Mouse (Mus musculus): ENCODE measurements at regions not wholly inside any gene's neighbourhood (a gene's known extent, or its start where the extent isn't known, plus 50 kb on each side); places are given as distances from the start of the nearest gene placed in this dataset.

DNA sequence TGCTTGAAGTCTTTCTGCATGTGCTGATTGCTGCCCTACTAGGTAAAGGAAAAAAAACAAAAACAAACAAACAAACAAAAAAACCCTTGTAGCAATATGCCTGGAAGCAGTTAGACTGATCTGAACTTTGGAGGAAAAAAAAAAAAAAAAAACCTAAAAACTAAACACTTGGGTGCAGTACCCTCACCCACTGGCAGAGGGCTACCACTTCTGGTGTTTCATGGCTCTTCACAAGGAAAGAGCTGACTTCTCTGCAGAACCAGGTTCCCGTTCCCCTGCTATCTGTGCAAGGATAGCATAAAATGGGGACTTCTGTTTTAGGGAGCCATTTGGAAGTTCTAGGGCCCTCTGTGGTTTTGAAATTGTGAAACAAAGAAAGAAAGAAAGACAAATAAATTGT, 52.2 kb upstream of the Otud4 start:
- ATAC-seq (replicated peaks; ENCODE audit: poor library complexity) = peak; percentile 87

DNA sequence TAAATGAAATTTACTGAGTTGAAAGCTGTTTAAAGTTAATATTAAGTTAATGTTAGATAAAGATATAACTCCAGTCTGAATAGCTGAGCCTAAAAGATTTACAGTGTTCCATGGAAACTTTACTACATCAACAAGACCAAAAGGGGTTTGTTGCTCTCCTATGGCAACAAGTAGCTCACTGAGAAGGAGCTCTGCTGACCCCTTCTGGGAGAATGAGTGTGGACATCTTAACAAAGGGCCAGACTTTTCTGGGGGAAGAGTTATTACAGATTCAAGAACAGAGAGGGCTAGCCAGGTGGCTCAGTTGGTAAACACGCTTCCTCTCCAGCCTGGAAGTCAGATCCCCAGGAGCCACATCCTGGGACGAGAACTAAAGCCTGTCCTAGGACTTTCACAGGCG, 54.5 kb upstream of the Otud4 start:
- peak; percentile 72 for ATAC-seq (replicated peaks; ENCODE audit: poor library complexity)

DNA sequence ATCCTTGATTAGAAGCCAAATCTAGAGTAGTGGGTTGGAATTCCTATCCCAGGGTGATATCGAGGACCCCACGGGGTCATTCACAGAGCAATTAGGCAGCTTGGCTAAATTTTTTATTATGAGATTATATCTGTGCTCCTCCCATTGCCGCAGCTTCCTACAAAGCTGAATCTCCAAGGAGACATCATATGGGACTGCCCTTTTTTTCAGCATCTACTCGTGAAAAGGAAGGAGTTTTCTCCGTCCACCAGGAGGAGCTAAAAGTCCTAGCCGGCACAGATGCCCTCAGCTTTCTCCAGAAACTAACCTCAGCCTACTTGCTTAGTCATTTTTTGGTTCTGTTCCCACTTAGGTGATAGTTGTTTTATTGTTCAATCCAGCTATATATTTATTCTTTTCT, 56.1 kb upstream of the Otud4 start:
- peak; percentile 63 for ATAC-seq (replicated peaks; ENCODE audit: poor library complexity)

DNA sequence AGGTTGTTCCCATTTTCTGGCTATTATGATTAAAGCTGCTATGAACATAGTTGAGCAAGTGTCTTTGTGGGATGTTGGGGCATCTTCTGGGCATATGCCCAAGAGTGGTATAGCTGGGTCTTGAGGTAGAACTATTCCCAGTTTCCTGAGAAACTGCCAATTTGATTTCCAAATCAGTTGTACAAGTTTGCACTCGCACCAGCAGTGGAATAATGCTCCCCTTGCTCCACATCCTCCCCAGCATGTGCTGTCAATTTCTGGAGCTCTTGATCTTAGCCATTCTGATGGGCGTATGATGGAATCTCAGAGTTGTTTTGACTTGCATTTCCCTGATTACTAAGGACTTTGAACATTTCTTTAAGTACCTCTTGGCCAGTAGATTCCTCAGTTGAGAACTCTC, 57.2 kb upstream of the Otud4 start:
- ATAC-seq (replicated peaks; ENCODE audit: poor library complexity) = no peak

DNA sequence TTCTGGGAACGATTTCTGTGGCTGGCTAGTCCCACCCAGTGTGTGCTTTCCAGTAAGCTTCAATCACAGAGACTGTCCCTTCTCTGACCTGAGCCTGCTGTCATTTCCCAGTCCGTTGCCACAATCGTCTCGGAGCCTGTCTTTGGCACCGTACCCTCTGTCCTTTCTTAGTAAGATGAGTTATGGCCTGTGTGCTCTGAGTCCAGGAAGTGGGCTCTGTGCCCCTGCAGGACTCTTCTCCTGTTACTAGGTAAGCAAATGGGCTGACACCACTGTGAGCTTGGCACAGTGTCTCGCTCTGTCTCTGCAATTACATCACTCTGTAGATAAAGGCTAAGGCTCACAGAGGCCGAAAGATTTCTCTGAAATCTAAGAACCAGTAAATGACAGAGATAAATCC, 63.3 kb upstream of the Otud4 start:
- no peak for ATAC-seq (replicated peaks; ENCODE audit: poor library complexity)

DNA sequence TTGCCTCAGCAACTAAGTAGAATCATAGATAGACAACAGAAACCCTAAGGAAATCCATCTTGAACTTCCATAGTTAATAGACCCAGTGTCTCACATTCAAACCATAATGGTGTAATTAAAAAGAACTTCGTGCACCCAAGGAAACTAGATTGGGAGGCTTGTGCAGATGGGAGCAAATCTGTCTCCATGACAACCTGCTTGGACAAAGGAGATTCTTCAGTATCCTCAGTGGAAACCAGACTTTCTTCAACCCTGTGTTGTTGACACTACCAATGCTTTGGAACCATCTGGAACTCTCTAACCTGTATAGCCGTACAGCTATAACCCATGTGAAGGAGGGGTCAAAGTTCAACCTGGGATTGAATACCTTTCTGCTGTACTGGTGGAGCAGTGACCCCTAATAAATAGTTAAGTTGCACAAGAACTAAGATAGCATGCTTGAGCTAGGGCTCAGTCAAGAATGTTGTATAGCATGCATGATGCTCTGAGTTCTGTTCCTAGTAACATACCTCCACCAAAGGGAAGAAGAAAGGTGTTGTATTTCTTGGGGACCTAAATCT, 64.2 kb upstream of the Otud4 start:
- ATAC-seq (replicated peaks; ENCODE audit: poor library complexity) = no peak

DNA sequence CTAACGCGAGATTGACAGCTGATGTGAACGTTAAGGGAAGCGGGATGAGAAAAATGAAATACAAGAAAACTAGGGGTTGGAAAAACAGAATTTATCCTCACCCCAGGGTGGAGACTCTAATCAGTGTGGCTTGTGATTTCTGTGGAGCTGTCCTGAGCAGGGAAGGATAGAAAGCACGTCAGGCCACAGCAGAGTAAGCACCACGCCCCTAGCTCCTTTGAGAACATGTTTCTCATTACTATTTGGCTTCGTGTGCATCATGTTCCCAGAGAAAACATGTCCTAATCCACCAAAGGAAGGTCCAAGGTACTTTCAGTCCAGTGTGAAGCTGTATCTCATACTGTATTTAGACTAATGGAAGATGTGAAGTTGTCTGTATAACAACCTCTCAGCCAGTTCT, 65.9 kb upstream of the Otud4 start:
- no peak for ATAC-seq (replicated peaks; ENCODE audit: poor library complexity)

DNA sequence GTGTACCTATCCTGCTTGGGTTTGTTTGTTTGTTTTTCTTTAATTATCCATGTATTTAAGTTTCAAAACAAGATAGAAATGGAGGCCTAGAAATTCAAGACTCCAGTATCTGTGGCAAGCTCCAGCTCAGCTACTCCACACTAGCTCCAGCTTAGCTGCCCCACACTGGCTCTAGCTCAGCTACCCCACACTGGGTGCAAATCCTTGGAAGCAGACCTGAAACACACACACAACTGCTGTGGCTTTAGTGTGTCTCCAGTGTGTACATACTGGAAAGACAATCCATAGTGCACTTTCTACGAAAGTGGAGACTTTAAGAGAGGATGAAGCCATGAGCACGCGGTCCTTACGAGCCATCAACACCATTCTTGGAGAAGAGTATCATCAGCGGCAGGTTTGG, 66.9 kb upstream of the Otud4 start:
- ATAC-seq (replicated peaks; ENCODE audit: poor library complexity) = no peak

DNA sequence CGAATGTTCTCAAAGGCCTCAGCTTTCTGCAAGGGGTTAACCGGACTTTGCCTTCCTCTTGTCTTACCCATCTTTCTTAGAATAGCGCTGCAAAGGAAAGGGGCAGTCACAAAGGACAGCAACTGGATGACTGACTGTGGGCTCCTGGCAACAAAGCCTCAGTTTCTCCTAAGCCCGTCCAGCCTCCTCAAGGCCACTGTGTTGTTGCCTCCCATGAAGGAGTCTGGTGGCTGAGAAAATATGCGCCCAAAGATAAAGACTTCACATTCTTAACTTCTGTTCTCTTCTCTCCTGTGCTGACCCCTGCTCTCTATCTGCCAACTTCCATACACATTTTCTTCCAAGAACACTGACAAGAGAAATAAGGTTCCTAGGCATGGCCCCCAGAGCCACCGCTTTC, 76.3 kb upstream of the Otud4 start:
- no peak for ATAC-seq (replicated peaks; ENCODE audit: poor library complexity)

DNA sequence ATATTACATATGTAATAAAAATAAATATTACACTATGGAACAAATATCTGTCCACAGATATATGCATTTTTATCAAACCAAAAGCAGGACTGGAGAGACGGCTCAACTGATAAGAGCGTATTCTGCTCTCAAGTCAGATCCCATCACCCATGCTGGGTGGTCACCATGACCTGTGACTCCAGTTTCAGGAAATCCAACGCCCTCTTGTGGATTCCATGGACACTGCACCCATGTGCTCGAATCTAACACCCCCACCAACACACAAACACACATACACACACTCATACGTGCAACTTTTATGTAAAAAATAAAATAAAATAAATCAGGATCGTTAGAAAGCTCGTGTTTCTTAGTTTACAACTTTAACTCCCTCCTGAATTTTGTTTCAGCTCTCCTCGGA, 76.7 kb upstream of the Otud4 start:
- peak; percentile 37; the same call in 1 of the 2 replicates for ATAC-seq (replicated peaks; ENCODE audit: poor library complexity)

DNA sequence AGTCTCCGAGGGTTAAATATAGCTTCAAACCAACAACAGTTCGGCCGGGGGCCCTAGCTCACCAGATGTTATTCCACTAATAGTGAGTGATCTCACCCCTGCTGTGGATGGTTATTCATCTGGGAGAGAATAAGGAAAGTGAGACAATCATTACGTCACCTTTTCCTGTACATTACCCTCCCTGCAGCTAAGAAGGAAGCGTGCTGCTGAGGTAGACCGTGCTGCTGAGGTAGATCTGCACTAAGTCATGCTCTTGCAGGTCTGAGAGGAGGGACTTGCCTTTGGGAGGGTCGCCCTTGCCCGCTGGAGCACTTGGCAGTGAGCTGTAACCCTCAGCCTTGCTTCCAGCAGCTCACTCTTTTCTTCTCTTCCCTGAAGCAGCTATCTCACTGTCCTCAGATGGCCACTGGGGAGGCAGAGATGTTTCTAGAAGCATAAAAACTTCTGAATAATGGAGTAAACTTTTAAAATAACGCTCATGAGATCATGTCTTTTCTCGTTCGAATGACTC, 77.3 kb upstream of the Otud4 start:
- no peak for ATAC-seq (replicated peaks; ENCODE audit: poor library complexity)

DNA sequence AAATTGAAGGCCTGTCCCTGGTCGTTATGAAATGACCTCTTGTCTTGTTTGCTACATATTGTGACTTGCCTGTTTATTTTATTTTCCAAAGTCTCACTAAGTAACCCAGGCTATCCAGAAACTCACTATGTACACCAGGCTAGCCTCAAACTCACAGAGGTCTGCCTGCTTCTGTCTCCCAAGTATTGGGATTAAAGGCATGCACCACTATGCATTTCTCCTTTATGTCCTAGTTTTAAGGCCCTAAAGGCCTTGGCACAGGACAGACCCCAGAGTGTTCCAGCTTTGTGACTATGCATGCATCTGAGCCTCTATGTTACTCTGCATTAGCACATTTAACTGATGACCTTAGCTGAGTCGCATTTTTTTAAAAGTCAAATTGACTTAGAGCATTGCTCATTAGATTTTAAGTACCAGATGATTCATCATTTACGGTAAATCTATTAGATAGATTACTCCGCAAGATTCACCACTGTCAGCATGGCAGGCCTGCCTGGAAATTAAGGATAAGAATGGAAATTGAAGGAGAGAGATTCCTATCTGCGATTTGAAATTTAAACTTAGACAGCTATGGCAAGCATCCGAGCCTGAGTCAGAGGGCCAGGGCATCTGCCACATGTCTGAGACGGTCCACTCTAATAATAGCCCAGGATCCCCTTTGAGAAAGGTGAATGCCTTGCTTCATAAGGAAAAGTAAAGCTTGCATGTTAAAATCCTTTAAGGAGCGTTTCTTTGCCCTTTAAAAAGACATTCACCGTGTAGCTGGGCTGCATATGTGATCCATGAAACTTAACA, 78.0 kb upstream of the Otud4 start:
- ATAC-seq (replicated peaks; ENCODE audit: poor library complexity) = no peak

DNA sequence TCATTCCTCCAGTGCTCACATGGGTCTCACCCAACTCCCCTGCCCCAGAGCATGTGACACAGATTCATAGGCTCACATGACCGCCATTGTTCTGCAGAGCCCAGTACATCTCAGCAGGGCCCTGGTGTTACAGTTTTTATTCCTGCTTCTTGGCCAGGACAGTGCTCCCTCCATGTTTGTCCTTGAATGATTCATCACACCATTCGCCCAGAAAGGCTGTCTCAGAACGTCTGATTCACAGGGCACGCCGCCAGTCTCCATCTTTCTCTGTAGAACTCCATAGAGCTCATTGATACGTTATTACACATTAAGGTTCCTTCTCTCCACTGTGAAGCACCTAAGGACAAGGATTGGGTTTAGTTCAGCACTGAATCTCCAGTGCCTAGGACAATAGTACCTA, 79.9 kb upstream of the Otud4 start:
- no peak for ATAC-seq (replicated peaks; ENCODE audit: poor library complexity)

DNA sequence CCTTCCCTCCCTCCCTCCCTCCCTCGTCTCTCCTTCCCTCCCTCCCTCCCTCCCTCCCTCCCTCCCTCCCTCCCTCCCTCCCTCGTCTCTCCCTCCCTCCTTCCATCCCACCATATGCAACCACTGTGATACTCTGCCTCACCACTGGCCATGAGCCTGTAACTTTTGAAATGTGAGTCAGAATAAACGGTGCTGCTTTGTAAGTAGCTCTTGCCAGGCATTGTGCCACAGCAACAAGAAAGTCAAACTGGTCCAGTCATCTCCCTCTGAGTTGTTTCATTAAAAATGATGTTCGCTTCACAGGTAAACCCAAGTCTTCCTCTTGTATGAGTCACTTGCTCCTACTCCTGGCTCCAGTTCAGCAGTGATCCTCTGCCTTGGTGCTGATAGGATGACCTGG, 85.1 kb upstream of the Otud4 start:
- no peak for ATAC-seq (replicated peaks; ENCODE audit: poor library complexity)

DNA sequence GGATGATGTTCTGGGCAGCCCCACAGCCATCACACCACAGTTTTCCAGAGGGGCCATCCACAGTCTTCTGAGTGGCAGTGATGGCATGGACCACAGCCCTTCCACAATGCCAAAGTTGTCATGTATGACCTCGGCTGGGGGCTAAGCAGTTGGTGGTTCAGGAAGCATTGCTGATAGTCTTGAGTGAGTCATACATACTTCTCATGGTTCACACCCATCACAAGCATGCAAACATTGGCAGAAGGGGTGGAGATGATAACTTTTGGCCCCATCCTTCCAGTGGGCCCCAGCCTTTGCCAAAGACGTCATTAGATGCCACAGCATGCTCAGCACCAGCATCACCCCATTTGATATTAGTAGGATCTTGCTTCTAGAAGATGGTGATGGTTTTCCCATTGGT, 89.3 kb upstream of the Otud4 start:
- no peak for ATAC-seq (replicated peaks; ENCODE audit: poor library complexity)

DNA sequence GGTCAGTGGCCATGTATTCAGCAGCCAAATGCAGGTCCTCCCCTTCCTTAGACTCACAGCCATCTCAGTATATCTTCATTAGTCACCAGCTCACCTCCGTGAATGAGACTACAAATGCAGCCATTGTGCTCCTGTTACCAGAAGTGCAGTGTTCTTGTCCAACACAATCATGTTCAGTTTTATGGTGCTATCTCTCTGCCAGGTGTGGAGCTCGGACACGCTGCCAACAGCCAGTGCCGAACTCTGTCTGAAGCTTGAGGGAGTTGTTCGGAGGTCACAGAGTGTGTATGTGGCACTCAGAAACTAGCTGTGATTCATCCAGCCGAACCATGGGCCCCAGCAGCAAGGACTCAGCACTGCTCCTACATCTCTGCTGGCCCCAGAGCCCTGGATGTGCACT, 91.3 kb upstream of the Otud4 start:
- ATAC-seq (replicated peaks; ENCODE audit: poor library complexity) = no peak

DNA sequence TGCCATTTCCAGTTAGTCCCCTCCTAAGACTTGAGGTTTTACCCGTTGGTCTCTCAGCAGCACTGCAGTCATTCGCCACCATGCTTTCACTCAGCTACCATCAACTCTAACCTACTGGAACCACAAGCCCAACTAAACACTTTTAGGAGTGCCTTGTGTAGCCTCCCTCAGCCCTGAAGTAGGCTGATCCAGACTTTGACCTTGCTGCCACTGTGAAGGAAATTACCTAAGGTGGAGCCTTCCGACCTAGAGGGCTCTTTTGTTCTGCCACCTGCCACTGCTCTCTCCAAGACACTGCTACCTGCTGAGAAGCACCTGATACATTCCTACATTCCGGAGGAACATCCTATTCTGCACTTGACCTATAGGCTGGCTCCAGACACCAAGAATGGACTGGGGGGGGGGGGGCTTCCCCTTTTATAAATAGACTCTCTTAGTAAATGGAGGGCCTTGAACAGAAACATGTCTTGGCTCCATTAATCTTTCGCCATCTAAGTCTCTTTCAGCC, 93.5 kb upstream of the Otud4 start:
- ATAC-seq (replicated peaks; ENCODE audit: poor library complexity) = no peak

DNA sequence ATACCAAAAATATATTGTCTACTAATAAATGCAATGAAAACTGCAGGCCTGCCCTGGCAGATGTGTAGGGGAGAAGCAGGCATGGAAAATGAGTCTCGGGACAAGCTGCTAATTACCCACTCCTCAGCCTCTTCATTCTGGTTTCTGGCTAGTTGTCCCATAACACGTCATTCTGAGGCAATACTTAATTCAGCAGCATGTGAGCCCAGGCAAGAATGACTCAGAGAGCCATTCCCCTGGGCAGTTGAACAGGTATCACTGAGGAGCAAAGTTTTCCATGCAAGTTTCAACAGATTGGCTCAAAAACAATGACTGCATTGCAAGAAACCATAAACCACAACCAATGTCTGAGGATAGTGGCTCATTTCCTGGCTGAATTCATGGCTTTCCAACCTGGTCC, 97.0 kb upstream of the Otud4 start:
- ATAC-seq (replicated peaks; ENCODE audit: poor library complexity) = no peak

DNA sequence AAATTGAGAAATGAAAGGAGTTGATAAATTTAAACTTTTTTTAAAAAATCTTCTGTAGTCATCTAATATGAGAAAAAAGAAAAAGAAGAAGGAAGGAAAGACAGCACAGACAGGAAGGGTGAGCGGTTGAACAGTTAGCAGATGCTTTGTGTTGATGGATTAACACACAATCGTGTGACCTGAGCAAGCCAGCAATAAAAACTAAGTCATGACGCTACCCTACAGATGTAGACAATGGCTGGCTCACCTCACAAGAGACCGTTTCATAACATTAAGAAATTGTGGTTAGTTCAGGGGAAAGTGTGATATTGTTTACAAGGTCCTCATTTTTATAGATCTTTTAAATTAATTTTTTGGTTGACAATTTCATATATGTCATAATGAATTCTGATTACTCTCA, 99.4 kb upstream of the Otud4 start:
- ATAC-seq (replicated peaks; ENCODE audit: poor library complexity) = peak; percentile 80

DNA sequence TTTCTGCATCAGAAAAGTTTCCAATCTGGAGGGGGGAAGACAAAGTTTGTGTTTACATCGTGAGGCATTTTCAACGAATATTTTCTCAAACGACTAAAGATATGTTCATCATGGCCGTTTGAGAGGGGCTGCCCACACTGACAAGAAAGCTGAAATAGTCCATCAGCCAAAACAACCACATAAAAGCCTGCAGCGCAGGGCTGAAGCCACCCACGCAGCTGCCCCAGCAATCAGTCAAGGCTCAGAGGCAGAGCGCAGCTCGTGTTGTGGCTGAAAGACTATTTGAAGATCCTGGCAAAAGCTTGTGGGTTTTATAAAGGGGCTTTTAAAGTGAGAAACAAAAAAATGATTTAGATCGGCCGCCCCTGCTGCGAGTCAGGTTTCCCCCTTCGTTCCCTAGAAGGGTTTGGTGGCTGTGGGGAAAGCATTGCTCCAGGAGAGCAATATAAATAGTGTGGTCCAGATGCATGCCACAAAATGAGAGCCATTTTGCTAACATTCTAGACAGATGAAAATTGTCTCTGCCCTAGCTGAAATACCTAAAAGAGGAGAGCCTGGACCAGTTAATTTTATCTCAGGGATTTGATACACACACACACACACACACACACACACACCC, 105.0 kb upstream of the Otud4 start:
- ATAC-seq (replicated peaks; ENCODE audit: poor library complexity) = no peak

DNA sequence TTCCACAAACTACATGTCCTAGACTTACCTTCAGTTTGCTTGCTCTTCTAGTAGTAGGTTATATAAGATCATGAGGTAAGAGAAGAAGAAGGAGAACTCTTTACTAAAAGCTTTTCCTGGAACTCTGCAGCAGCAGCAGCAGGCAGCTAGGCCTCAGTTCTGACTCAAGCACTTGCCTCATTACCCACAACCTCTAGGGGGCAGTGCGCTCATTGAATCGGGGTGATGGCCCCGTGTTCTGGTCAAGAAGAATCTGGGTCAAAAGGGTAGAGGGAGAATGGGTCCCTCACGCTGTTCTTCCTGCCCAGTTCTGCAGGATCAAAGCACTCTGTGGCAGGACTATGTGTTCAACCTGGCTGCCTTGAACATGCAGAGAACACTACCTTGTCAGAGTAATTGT, 109.9 kb upstream of the Otud4 start:
- ATAC-seq (replicated peaks; ENCODE audit: poor library complexity) = peak; percentile 46; the same call in 1 of the 2 replicates

DNA sequence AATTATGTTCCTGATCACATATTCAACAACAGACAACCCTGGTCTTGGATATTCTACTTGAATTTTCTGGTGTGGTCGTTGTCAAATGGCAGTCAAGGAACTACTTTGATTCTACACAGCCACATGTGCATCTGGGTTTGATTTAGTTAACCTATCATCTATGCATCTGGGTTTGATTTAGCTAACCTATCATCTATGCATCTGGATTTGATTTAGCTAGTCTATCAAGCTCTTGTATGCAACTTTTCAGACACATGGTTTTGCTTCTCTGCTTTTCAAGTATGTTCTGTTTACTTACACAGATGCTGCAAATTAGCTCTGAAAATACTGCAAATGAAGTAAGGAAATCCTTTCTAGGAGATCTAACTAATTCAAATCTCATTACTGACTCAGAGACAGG, 117.4 kb upstream of the Otud4 start:
- no peak for ATAC-seq (replicated peaks; ENCODE audit: poor library complexity)

All from megakaryocyte progenitor cell, adult 5-6 weeks (primary cell).